Mouse (Mus musculus): ENCODE measurements at regions not wholly inside any gene's neighbourhood (a gene's known extent, or its start where the extent isn't known, plus 50 kb on each side); places are given as distances from the start of the nearest gene placed in this dataset.

GRCm38 (mm10) chr3:51132736-51133135, 91.5 kb upstream of the Noct start:
- TF ChIP-seq MAX (IDR thresholded peaks at IDR 0.05) (no peak), CTCF (IDR thresholded peaks at IDR 0.05; ENCODE audit: control insufficient read depth, insufficient read depth, insufficient read length) (no peak), MYOD1 (IDR thresholded peaks at IDR 0.05; ENCODE audit: control insufficient read depth, insufficient read length, low read depth) (no peak), USF1 (IDR thresholded peaks at IDR 0.05; ENCODE audit: low read depth) (no peak), FOSL1 (IDR thresholded peaks at IDR 0.05; ENCODE audit: insufficient read depth, low read length, poor library complexity, severe bottlenecking) (no peak), MYOG (IDR thresholded peaks at IDR 0.05; ENCODE audit: control insufficient read depth, extremely low read depth, insufficient read length) (no peak), CEBPB (IDR thresholded peaks at IDR 0.05; ENCODE audit: low read depth) (no peak)
